Mouse (Mus musculus) small intestine, adult 2 months (tissue): Measurements from ENCODE around the gene Dpf3.

ENCODE experiments used
- CTCF ChIP-seq: fragments of 200-500 bp; IDR thresholded peaks from 2 replicates; pipeline ENCODE4 v1.5.1; 2012; ENCODE audit warnings: low read depth, mild to moderate bottlenecking, control low read depth, inconsistent platforms, low read length, moderate library complexity, mixed read lengths; ENCODE audit not compliant: insufficient replicate concordance, insufficient read length; ENCODE audit errors: extremely low read depth
- POLR2A ChIP-seq: fragments of 200-500 bp; IDR thresholded peaks from 2 replicates; pipeline ENCODE4 v1.6.1; 2012; ENCODE audit warnings: low read depth, mild to moderate bottlenecking, control low read depth, inconsistent platforms, low read length, moderate library complexity

DNA sequence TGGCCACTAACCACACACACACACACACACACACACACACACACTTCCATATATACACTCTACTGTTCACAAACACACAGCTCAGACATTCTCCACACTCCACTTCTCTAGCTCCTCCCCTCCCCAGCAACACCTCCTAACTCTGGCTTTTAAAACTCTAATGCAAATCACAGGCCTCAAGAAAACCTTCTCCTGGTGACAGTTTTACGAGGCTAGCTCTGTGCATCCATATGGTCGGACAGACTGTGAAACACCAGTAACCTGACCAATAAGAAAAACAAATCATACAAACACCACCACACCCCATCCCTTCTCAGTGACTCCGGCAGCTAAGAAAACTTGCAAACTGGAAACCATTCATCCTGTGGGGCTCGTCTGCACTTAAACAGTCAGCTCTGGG is 6.1 kb downstream of the Dpf3 start:
- TF ChIP-seq POLR2A (no peak), CTCF (no peak)
